Mouse (Mus musculus) neural tube, embryonic 15.5 days (tissue): ENCODE measurements around the gene Apol7c. TPM values are rescaled to one million over a fixed set of nuclear protein-coding genes. Genes with fewer than 3 reads are reported as not detected.
"Not testable (repeated sequence)": the region's sequence is repeated elsewhere in the genome, so short reads cannot be mapped to it uniquely, and the experiment has no call there.

Experiments
- ATAC-seq: fragments of 200-750 bp; cut with Nextera tagmentation; 2 replicates; pipeline ENCODE4 v1.8.0; 2017; ENCODE audit warnings: mild to moderate bottlenecking, moderate TSS enrichment, moderate library complexity; ENCODE audit not compliant: low FRiP score
- H3K27ac ChIP-seq: fragments of 300-500 bp; sonication (generic); replicated peaks from 2 replicates; pipeline ENCODE4 v1.5.1; 2015; ENCODE audit warnings: mild to moderate bottlenecking, inconsistent platforms
- H3K27me3 ChIP-seq: fragments of 300-500 bp; sonication (generic); replicated peaks from 2 replicates; pipeline ENCODE4 v1.6.1; 2015; ENCODE audit warnings: inconsistent platforms
- H3K36me3 ChIP-seq: fragments of 300-500 bp; sonication (generic); 2 replicates; pipeline ENCODE4 v1.6.1; 2015; ENCODE audit warnings: inconsistent platforms
- H3K4me1 ChIP-seq: fragments of 300-500 bp; sonication (generic); 2 replicates; pipeline ENCODE4 v1.6.1; 2015; ENCODE audit warnings: inconsistent platforms
- H3K4me2 ChIP-seq: fragments of 300-500 bp; sonication (generic); 2 replicates; pipeline ENCODE4 v1.6.1; 2015; ENCODE audit warnings: inconsistent platforms, mild to moderate bottlenecking, moderate library complexity
- H3K4me3 ChIP-seq: fragments of 300-500 bp; sonication (generic); replicated peaks from 2 replicates; pipeline ENCODE4 v1.5.1; 2015; ENCODE audit warnings: mild to moderate bottlenecking, inconsistent platforms
- H3K9ac ChIP-seq: fragments of 300-500 bp; sonication (generic); replicated peaks from 2 replicates; pipeline ENCODE4 v1.6.1; 2015; ENCODE audit warnings: mild to moderate bottlenecking, inconsistent platforms
- H3K9me3 ChIP-seq: fragments of 300-500 bp; sonication (generic); replicated peaks from 2 replicates; pipeline ENCODE4 v1.6.1; 2016; ENCODE audit warnings: inconsistent platforms
- WGBS: fragments of 180-500 bp; shearing (Covaris S2); methylation state at CpG from one replicate; pipeline ENCODE4 v1.1.7; 2015; ENCODE audit warnings: mixed read lengths; 5-methylcytosine and 5-hydroxymethylcytosine counted together
- polyA plus RNA-seq: library from polyadenylated mRNA; unstranded; fragments of >200 nt; fragmentation: Nextera tagmentation; extraction: Ambion mirVana; gene quantifications from 2 replicates; pipeline ENCODE4 v1.2.1, GENCODE M21; 2015

Apol7c gene
- polyA plus RNA-seq, 1 experiment from 2014 or later = not detected

DNA sequence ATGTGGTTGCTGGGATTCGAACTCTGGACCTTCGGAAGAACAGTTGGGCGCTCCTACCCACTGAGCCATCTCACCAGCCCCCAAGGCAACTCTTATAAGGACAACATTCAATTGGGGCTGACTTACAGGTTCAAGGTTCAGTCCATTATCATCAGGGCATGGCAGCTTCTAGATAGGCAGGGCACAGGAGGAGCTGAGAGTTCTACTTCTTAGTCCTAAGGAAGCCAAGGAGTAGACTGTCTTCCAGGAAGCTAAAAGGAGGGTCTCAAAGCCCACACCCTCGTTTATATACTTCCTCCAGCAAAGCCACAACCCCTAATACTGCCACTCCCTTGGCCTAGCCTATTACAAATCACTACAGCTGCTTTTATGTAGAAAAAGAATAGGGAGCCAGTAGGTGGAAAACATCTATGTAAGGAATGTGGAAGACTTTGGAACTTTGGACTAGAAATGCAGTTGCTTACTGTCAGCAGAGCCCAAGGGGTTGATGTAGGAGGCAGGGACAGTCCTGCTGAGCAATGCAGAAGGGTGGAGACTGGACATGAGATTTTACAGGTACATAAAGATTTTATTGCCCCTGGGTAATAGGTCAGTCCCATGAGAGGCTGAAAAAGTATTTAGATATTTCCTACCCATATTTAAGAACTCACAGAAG, 50.8 kb downstream of the Apol7c start:
- Histone ChIP-seq H3K4me2 (no peak overlapping the region), H3K4me1 (no peaks in the 10 kb centered on the region), H3K9ac (no peak overlapping the region), H3K9me3 (no peaks in the 10 kb centered on the region), H3K36me3 (no peaks in the 10 kb centered on the region), H3K27ac (no peak overlapping the region), H3K4me3 (no peak overlapping the region), H3K27me3 (no peaks in the 10 kb centered on the region)
- ATAC-seq = no peak
- 77% methylated on average over 4 of the region's 4 CpGs for WGBS

DNA sequence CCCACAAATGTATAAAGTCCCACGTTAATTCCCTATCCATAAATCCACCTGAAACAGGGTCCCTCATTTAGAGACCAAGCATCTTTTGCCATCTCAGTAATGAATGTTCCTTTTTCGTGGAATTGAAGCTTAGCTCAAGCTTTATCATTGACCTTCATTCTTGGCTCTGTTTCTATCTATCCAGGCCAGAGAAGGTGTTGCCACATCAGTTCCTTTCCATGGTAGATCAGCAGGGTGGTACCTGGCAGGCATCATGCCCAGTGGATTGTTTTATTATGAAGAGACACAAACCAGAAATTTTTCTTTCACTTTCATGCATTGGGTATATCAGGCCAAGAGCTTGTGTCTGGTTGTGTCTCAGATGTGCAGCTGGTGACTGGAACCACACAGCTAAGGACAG, 56.4 kb downstream of the Apol7c start, which contains the start of gene Apol10a:
Gene Apol10a (plus strand): TSS at position 355 of the 400 bp plus-strand sequence.
- 93% methylated on average over 2 of the region's 2 CpGs for WGBS
- not testable (repeated sequence) for ATAC-seq, H3K27ac ChIP-seq, H3K9me3 ChIP-seq, H3K9ac ChIP-seq, H3K4me2 ChIP-seq, H3K27me3 ChIP-seq, H3K4me1 ChIP-seq, H3K4me3 ChIP-seq, H3K36me3 ChIP-seq

Other genes with a start within 250 kb of the Apol7c start
- gene Rbfox2, start 226.3 kb downstream of the Apol7c start, polyA plus RNA-seq = 103 and 120 TPM in 2 replicates
- gene Apol7a, start 134.2 kb downstream of the Apol7c start, polyA plus RNA-seq = 0.19 TPM in 1 of 2 replicates, not detected in the other
- gene Apol9a, start 122.2 kb downstream of the Apol7c start, polyA plus RNA-seq = 0.28 and 0.37 TPM in 2 replicates
- not detected in 2 replicates for gene Apol7b, start 85.8 kb downstream of the Apol7c start, polyA plus RNA-seq
- not detected in 2 replicates for gene Apol10a, start 56.3 kb downstream of the Apol7c start, polyA plus RNA-seq
- gene Apol11a, start 25.0 kb downstream of the Apol7c start, polyA plus RNA-seq = not detected in 2 replicates
- gene 1700025B11Rik, start 28.6 kb upstream of the Apol7c start, polyA plus RNA-seq = not detected in 2 replicates
- 0.19 TPM in 1 of 2 replicates, not detected in the other for gene Apol10b, start 62.8 kb upstream of the Apol7c start, polyA plus RNA-seq
- not detected in 2 replicates for gene Gm36245, start 65.9 kb upstream of the Apol7c start, polyA plus RNA-seq
- gene Apol11b, start 110.0 kb upstream of the Apol7c start, polyA plus RNA-seq = 0.10 TPM in 1 of 2 replicates, not detected in the other
- gene Apol7e, start 165.5 kb upstream of the Apol7c start, polyA plus RNA-seq = 0.65 TPM in 1 of 2 replicates, not detected in the other
- gene Apol9b, start 195.7 kb upstream of the Apol7c start, polyA plus RNA-seq = 0.17 TPM in 1 of 2 replicates, not detected in the other
- 0.19 and 0.49 TPM in 2 replicates for gene Apol8, start 223.7 kb upstream of the Apol7c start, polyA plus RNA-seq